Mouse (Mus musculus): ENCODE data around the gene Olfr1037. TPM values are rescaled to one million over a fixed set of nuclear protein-coding genes. Genes with fewer than 3 reads are reported as not detected.
"Not testable (repeated sequence)": the region's sequence is repeated elsewhere in the genome, so short reads cannot be mapped to it uniquely, and the experiment has no call there.

Gene Olfr1037
- not detected in 2 replicates for polyA plus RNA-seq (2016; fragmentation: Nextera tagmentation; extraction: Ambion mirVana)

- no peak within 1 kb of the TSS for H3K4me3 ChIP-seq (replicated peaks)
- no peaks in the 10 kb centered on the region for H3K36me3 ChIP-seq (replicated peaks)
- H3K4me1 ChIP-seq: no peaks in the 10 kb centered on the region
- no peak within 1 kb of the TSS for H3K27ac ChIP-seq
- no peak within 1 kb of the TSS for H3K4me2 ChIP-seq
- H3K9me3 ChIP-seq: no peaks in the 10 kb centered on the region
- H3K27me3 ChIP-seq: no peaks in the 10 kb centered on the region
- 91% methylated on average over 2 of the region's 2 CpGs for WGBS
- ATAC-seq (ENCODE audit: low FRiP score): no peak
- H3K9ac ChIP-seq: no peak within 1 kb of the TSS
These were observed at the start of gene Olfr1037 for GRCm38 (mm10) chr2:86087285-86087684. Olfr1037 (minus strand) TSS chr2:86087385.

DNA sequence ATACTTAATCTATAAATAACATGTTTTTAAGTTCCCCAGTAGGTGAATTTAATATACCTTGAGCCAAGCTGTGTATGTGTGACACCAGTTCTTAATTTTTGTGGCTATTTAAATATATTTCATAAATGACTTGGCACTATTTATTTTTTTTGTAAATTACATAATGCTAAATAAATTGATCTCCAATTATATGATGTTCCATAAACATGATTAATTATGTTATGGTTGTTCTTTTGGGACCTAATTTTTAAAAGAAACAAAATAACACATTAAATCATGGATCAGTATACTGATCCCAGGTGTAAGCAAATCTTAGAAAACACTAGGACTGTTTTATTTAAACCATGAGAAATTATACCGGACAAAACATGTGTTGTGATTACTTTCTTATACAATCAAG, 48.6 kb upstream of the Olfr1037 start, which contains the start of gene Olfr1039:
Gene Olfr1039, minus strand, starts transcription at position 101 of the 400 bp plus-strand sequence.
- Histone ChIP-seq H3K9me3 (no peaks in the 10 kb centered on the region), H3K27ac (no peak within 1 kb of the TSS), H3K4me1 (no peaks in the 10 kb centered on the region), H3K9ac (no peak within 1 kb of the TSS), H3K27me3 (no peaks in the 10 kb centered on the region), H3K4me2 (no peak within 1 kb of the TSS), H3K36me3 (replicated peaks) (no peaks in the 10 kb centered on the region), H3K4me3 (replicated peaks) (no peak within 1 kb of the TSS)
- 92% methylated on average over 1 of the region's 1 CpGs for WGBS
- no peak for ATAC-seq (ENCODE audit: low FRiP score)

- not testable (repeated sequence) for H3K9ac ChIP-seq; H3K9me3 ChIP-seq; H3K36me3 ChIP-seq (replicated peaks); H3K4me1 ChIP-seq; H3K27ac ChIP-seq; H3K27me3 ChIP-seq; H3K4me2 ChIP-seq; H3K4me3 ChIP-seq (replicated peaks); ATAC-seq (ENCODE audit: low FRiP score)
- WGBS: 81% methylated on average over 1 of the region's 1 CpGs
These were observed 6.7 kb downstream of the Olfr1037 start for GRCm38 (mm10) chr2:86080478-86080877.

DNA sequence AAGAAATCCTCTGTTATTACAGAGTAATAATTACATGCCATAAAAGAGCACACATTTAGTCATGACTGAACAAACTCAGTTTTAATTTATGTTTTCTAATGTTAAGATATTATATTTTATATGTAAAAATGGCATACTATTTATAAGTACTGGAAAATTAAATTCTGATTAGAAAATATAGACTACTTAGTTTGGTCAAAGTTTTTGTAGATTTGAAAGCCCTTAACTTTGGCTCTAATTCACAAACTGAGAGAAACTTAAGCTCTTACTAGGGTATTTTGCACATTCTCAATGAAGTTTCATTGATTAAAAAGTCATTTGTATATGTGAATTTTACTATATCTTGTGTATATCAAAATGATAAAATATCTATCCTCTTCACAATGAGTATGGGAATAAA, 13.5 kb downstream of the Olfr1037 start, which contains the start of gene Olfr1036:
Gene Olfr1036, plus strand, starts transcription at position 301 of the 400 bp plus-strand sequence.
- not testable (repeated sequence) for H3K9me3 ChIP-seq; H3K4me3 ChIP-seq (replicated peaks); H3K36me3 ChIP-seq (replicated peaks); ATAC-seq (ENCODE audit: low FRiP score); H3K27me3 ChIP-seq; H3K4me2 ChIP-seq; H3K27ac ChIP-seq; H3K9ac ChIP-seq; H3K4me1 ChIP-seq

GRCm38 (mm10) chr2:86070189-86070588, 17.0 kb downstream of the Olfr1037 start:
- 93% methylated on average over 8 of the region's 8 CpGs for WGBS
- Histone ChIP-seq H3K36me3 (replicated peaks) (no peaks in the 10 kb centered on the region), H3K27ac (no peak overlapping the region), H3K4me2 (no peak overlapping the region), H3K27me3 (no peaks in the 10 kb centered on the region), H3K9ac (no peak overlapping the region), H3K9me3 (no peaks in the 10 kb centered on the region), H3K4me1 (no peaks in the 10 kb centered on the region), H3K4me3 (replicated peaks) (no peak overlapping the region)
- no peak for ATAC-seq (ENCODE audit: low FRiP score)

DNA sequence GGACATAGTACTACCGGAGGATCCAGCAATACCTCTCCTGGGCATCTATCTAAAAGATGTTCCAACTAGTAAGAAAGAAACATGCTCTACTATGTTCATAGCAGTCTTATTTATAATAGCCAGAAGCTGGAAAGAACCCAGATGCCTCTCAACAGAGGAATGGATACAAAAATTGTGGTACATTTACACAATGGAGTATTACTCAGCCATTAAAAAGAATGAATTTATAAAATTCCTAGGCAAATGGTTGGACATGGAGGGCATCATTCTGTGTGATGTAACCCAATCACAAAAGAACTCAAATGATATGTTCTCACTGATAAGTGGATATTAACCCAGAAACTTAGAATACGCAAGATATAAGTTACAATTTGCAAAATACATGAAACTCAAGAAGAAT, 23.4 kb downstream of the Olfr1037 start:
- H3K4me3 ChIP-seq (replicated peaks); H3K36me3 ChIP-seq (replicated peaks): not testable (repeated sequence)

GRCm38 (mm10) chr2:86050777-86051176, 36.4 kb downstream of the Olfr1037 start:
- not testable (repeated sequence) for H3K9ac ChIP-seq; H3K9me3 ChIP-seq; H3K4me3 ChIP-seq (replicated peaks); H3K36me3 ChIP-seq (replicated peaks); H3K27me3 ChIP-seq; ATAC-seq (ENCODE audit: low FRiP score); H3K4me1 ChIP-seq; H3K27ac ChIP-seq; H3K4me2 ChIP-seq

More for the DNA sequence above, 23.4 kb downstream of the Olfr1037 start:
- not testable (repeated sequence) for H3K27ac ChIP-seq; H3K4me1 ChIP-seq; H3K9me3 ChIP-seq; H3K27me3 ChIP-seq; H3K9ac ChIP-seq; H3K4me2 ChIP-seq; ATAC-seq (ENCODE audit: low FRiP score)
- WGBS: 99% methylated on average over 2 of the region's 2 CpGs

DNA sequence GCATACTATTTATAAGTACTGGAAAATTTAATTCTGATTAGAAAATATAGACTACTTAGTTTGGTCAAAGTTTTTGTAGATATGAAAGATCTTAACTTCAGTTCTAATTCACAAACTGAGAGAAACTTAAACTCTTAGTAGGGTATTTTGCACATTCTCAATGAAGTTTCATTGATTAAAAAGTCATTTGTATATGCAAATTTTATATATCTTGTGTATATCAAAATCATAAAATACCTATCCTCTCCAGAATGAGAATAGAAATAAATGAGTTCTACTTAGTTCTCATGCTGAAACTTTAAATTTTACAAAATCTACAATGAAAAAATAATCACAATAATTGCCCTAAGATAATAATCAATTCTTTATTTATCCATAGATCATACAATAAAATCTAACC, 41.6 kb downstream of the Olfr1037 start, which contains the start of gene Olfr1034:
Gene Olfr1034, plus strand, starts transcription at position 301 of the 400 bp plus-strand sequence.
- no peak within 1 kb of the TSS for H3K27ac ChIP-seq
- H3K4me1 ChIP-seq: no peaks in the 10 kb centered on the region
- H3K9ac ChIP-seq: no peak within 1 kb of the TSS
- no peaks in the 10 kb centered on the region for H3K27me3 ChIP-seq
- no peaks in the 10 kb centered on the region for H3K9me3 ChIP-seq
- H3K4me3 ChIP-seq (replicated peaks): no peak within 1 kb of the TSS
- ATAC-seq (ENCODE audit: low FRiP score): no peak
- H3K36me3 ChIP-seq (replicated peaks): no peaks in the 10 kb centered on the region
- no peak within 1 kb of the TSS for H3K4me2 ChIP-seq

Other genes with a start within 250 kb of the Olfr1037 start
- not detected in 2 replicates for gene Olfr1019, start 241.9 kb downstream of the Olfr1037 start, polyA plus RNA-seq (2016; fragmentation: Nextera tagmentation; extraction: Ambion mirVana)
- not detected in 2 replicates for gene Olfr1020, start 240.4 kb downstream of the Olfr1037 start, polyA plus RNA-seq (2016; fragmentation: Nextera tagmentation; extraction: Ambion mirVana)
- gene Olfr1022, start 218.8 kb downstream of the Olfr1037 start, polyA plus RNA-seq (2016; fragmentation: Nextera tagmentation; extraction: Ambion mirVana): not detected in 2 replicates
- not detected in 2 replicates for gene Olfr1023, start 201.7 kb downstream of the Olfr1037 start, polyA plus RNA-seq (2016; fragmentation: Nextera tagmentation; extraction: Ambion mirVana)
- not detected in 2 replicates for gene Olfr1024, start 182.3 kb downstream of the Olfr1037 start, polyA plus RNA-seq (2016; fragmentation: Nextera tagmentation; extraction: Ambion mirVana)
- gene Olfr1025-ps1, start 172.2 kb downstream of the Olfr1037 start, polyA plus RNA-seq (2016; fragmentation: Nextera tagmentation; extraction: Ambion mirVana): not detected in 2 replicates
- gene Olfr1026, start 165.8 kb downstream of the Olfr1037 start, polyA plus RNA-seq (2016; fragmentation: Nextera tagmentation; extraction: Ambion mirVana): not detected in 2 replicates
- not detected in 2 replicates for gene Olfr1028, start 136.9 kb downstream of the Olfr1037 start, polyA plus RNA-seq (2016; fragmentation: Nextera tagmentation; extraction: Ambion mirVana)
- gene Olfr1029, start 113.5 kb downstream of the Olfr1037 start, polyA plus RNA-seq (2016; fragmentation: Nextera tagmentation; extraction: Ambion mirVana): not detected in 2 replicates
- not detected in 2 replicates for gene Olfr1030, start 108.1 kb downstream of the Olfr1037 start, polyA plus RNA-seq (2016; fragmentation: Nextera tagmentation; extraction: Ambion mirVana)
- not detected in 2 replicates for gene Olfr1031, start 97.1 kb downstream of the Olfr1037 start, polyA plus RNA-seq (2016; fragmentation: Nextera tagmentation; extraction: Ambion mirVana)
- gene Olfr1032, start 81.8 kb downstream of the Olfr1037 start, polyA plus RNA-seq (2016; fragmentation: Nextera tagmentation; extraction: Ambion mirVana): not detected in 2 replicates
- not detected in 2 replicates for gene Olfr1033, start 66.8 kb downstream of the Olfr1037 start, polyA plus RNA-seq (2016; fragmentation: Nextera tagmentation; extraction: Ambion mirVana)
- gene Olfr1034, start 41.5 kb downstream of the Olfr1037 start, polyA plus RNA-seq (2016; fragmentation: Nextera tagmentation; extraction: Ambion mirVana): not detected in 2 replicates
- gene Olfr1036, start 13.4 kb downstream of the Olfr1037 start, polyA plus RNA-seq (2016; fragmentation: Nextera tagmentation; extraction: Ambion mirVana): not detected in 2 replicates
- gene Olfr1039, start 48.5 kb upstream of the Olfr1037 start, polyA plus RNA-seq (2016; fragmentation: Nextera tagmentation; extraction: Ambion mirVana): not detected in 2 replicates
- gene Olfr1040, start 59.3 kb upstream of the Olfr1037 start, polyA plus RNA-seq (2016; fragmentation: Nextera tagmentation; extraction: Ambion mirVana): not detected in 2 replicates
- gene Olfr1042, start 74.5 kb upstream of the Olfr1037 start, polyA plus RNA-seq (2016; fragmentation: Nextera tagmentation; extraction: Ambion mirVana): not detected in 2 replicates
- not detected in 2 replicates for gene Olfr1043, start 80.1 kb upstream of the Olfr1037 start, polyA plus RNA-seq (2016; fragmentation: Nextera tagmentation; extraction: Ambion mirVana)
- gene Olfr1044, start 90.4 kb upstream of the Olfr1037 start, polyA plus RNA-seq (2016; fragmentation: Nextera tagmentation; extraction: Ambion mirVana): not detected in 2 replicates
- not detected in 2 replicates for gene Olfr52, start 98.3 kb upstream of the Olfr1037 start, polyA plus RNA-seq (2016; fragmentation: Nextera tagmentation; extraction: Ambion mirVana)
- not detected in 2 replicates for gene Olfr1045, start 115.6 kb upstream of the Olfr1037 start, polyA plus RNA-seq (2016; fragmentation: Nextera tagmentation; extraction: Ambion mirVana)
- not detected in 2 replicates for gene Olfr1046, start 131.9 kb upstream of the Olfr1037 start, polyA plus RNA-seq (2016; fragmentation: Nextera tagmentation; extraction: Ambion mirVana)
- gene Olfr1047, start 144.0 kb upstream of the Olfr1037 start, polyA plus RNA-seq (2016; fragmentation: Nextera tagmentation; extraction: Ambion mirVana): not detected in 2 replicates
- gene Olfr1048, start 152.9 kb upstream of the Olfr1037 start, polyA plus RNA-seq (2016; fragmentation: Nextera tagmentation; extraction: Ambion mirVana): not detected in 2 replicates
- gene Olfr1049, start 170.9 kb upstream of the Olfr1037 start, polyA plus RNA-seq (2016; fragmentation: Nextera tagmentation; extraction: Ambion mirVana): not detected in 2 replicates
- not detected in 2 replicates for gene Olfr1051, start 191.7 kb upstream of the Olfr1037 start, polyA plus RNA-seq (2016; fragmentation: Nextera tagmentation; extraction: Ambion mirVana)
- not detected in 2 replicates for gene Olfr1052, start 205.1 kb upstream of the Olfr1037 start, polyA plus RNA-seq (2016; fragmentation: Nextera tagmentation; extraction: Ambion mirVana)
- gene Olfr1053, start 227.9 kb upstream of the Olfr1037 start, polyA plus RNA-seq (2016; fragmentation: Nextera tagmentation; extraction: Ambion mirVana): not detected in 2 replicates
- gene Olfr1054, start 248.0 kb upstream of the Olfr1037 start, polyA plus RNA-seq (2016; fragmentation: Nextera tagmentation; extraction: Ambion mirVana): not detected in 2 replicates